Mouse (Mus musculus): ENCODE data around the gene Hspa4l. TPM values are rescaled to one million over a fixed set of nuclear protein-coding genes. Genes with fewer than 3 reads are reported as not detected.
"Not testable (repeated sequence)": the region's sequence is repeated elsewhere in the genome, so short reads cannot be mapped to it uniquely, and the experiment has no call there.

Hspa4l gene
- polyA plus RNA-seq, 1 experiment from 2014 or later: 55.7 TPM

DNA sequence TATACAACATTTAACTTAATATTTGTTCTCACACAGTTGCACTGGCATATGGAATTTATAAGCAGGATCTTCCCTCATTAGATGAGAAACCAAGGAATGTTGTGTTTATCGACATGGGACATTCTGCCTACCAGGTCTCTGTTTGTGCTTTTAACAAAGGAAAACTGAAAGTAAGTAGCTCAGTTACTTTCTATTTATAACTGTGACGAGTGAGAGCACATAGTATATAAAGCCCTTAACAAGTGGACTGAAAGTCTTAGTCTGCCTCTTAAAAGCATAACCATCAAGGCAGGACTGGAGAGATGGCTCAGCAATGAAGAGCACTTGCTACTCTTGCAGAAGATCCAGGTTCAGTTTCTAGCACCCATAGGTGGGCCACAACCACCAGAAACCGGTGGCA is 16.5 kb downstream of the Hspa4l start:
- no peak overlapping the region for H3K4me3 ChIP-seq (replicated peaks)
- no peaks in the 10 kb centered on the region for H3K9me3 ChIP-seq (replicated peaks)
- H3K27ac ChIP-seq (replicated peaks): no peak overlapping the region
- no peaks in the 10 kb centered on the region for H3K4me1 ChIP-seq
- H3K9ac ChIP-seq (replicated peaks): no peak overlapping the region
- no peak overlapping the region for H3K4me2 ChIP-seq
- peaks cover 53% of the 10 kb centered on the region for H3K36me3 ChIP-seq
- ATAC-seq (ENCODE audit: low FRiP score): no peak
- WGBS: 94% methylated on average over 3 of the region's 3 CpGs
- H3K27me3 ChIP-seq (replicated peaks): no peaks in the 10 kb centered on the region

DNA sequence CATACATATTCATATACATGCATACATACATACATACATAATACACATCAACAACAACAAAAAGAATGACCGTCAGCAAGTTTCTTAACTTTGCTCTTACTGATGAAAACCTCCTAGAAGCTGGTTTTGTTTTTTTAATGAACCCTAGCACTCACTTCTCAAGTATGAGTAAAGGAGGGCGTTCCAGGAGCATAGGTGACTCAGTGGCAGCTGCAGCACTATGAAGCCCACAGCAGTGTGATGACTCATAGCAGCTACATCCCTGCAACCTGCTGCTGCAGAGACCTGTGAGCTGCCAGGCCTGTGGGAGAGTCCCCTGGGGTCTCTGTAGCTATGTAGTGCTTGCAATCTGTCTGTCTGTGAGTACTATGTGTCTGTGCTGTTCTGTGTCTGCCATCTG is 17.0 kb downstream of the Hspa4l start:
- Histone ChIP-seq H3K27me3 (replicated peaks) (no peaks in the 10 kb centered on the region), H3K4me3 (replicated peaks) (no peak overlapping the region), H3K4me1 (no peaks in the 10 kb centered on the region), H3K36me3 (peaks cover 50% of the 10 kb centered on the region), H3K9me3 (replicated peaks) (no peaks in the 10 kb centered on the region), H3K27ac (replicated peaks) (no peak overlapping the region), H3K9ac (replicated peaks) (no peak overlapping the region), H3K4me2 (no peak overlapping the region)
- no peak for ATAC-seq (ENCODE audit: low FRiP score)
- 94% methylated on average over 2 of the region's 2 CpGs for WGBS

- Histone ChIP-seq H3K4me1 (no peaks in the 10 kb centered on the region), H3K4me2 (no peak overlapping the region), H3K27ac (replicated peaks) (no peak overlapping the region), H3K36me3 (peaks cover 13% of the 10 kb centered on the region), H3K27me3 (replicated peaks) (no peaks in the 10 kb centered on the region), H3K9me3 (replicated peaks) (no peaks in the 10 kb centered on the region), H3K9ac (replicated peaks) (no peak overlapping the region), H3K4me3 (replicated peaks) (no peak overlapping the region)
- ATAC-seq (ENCODE audit: low FRiP score): no peak
- 93% methylated on average over 2 of the region's 2 CpGs for WGBS
Measured at GRCm38 (mm10) chr3:40793783-40794182, 49.5 kb downstream of the Hspa4l start.

- H3K9ac ChIP-seq (replicated peaks): no peak overlapping the region
- no peaks in the 10 kb centered on the region for H3K27me3 ChIP-seq (replicated peaks)
- peaks cover 11% of the 10 kb centered on the region for H3K4me1 ChIP-seq
- 0 out of 2 replicates have a peak, but pooled peaks cover 2% of the 10 kb centered on the region for H3K36me3 ChIP-seq
- no peak overlapping the region for H3K27ac ChIP-seq (replicated peaks)
- no peak for ATAC-seq (ENCODE audit: low FRiP score)
- H3K4me3 ChIP-seq (replicated peaks): no peak overlapping the region
- no peak overlapping the region for H3K4me2 ChIP-seq
- WGBS: 86% methylated on average over 1 of the region's 1 CpGs
- H3K9me3 ChIP-seq (replicated peaks): no peaks in the 10 kb centered on the region
Measured at GRCm38 (mm10) chr3:40798054-40798453, 53.8 kb downstream of the Hspa4l start.

- 38% methylated on average over 7 of the region's 7 CpGs for WGBS
- Histone ChIP-seq H3K27me3 (replicated peaks) (no peaks in the 10 kb centered on the region), H3K36me3 (no peaks in the 10 kb centered on the region), H3K9me3 (replicated peaks) (no peaks in the 10 kb centered on the region), H3K4me2 (no peak overlapping the region), H3K9ac (replicated peaks) (no peak overlapping the region), H3K4me1 (peaks cover 11% of the 10 kb centered on the region), H3K4me3 (replicated peaks) (no peak overlapping the region), H3K27ac (replicated peaks) (no peak overlapping the region)
- ATAC-seq (ENCODE audit: low FRiP score): no peak
Measured at GRCm38 (mm10) chr3:40798500-40798899, 54.2 kb downstream of the Hspa4l start.

DNA sequence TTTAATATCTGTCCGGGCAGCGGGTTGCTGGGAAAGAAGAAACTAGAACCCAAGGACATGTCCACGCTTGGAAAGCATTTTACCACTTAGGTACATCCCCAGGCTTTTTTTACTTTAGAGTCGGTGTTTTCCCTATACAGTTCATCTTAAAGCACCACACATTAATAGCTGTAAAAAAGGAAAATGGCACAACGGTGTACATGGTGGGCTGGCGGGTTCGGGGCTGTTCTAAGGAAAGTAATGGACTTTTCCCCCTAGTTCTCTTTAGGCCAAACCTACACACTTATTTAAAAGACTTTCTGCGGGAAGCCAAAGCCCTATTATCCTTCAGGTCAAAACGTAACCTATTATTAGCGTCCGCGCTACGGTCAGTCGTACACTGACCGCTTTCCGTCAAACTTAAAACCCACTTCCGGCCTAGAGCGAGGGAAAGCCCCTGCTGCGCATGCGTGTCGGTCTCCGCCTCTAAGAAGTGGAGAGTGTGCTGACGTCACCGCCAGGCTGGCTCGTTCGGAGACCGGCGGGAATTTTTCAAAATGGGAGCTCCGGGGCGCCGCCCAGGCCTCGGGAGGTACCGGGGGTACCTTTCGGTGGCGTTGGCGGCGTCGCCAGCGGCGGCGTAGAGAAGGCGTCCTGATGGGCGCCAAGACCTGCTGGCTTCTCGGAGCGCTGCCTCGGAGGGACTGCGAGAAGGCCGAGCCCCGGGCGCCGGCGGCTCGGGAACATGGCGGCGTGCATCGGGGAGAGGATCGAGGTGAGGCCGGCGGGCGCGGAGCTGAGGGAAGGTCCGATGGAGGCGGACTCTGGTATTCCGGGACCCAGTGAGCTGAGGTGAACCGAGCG is 55.5 kb downstream of the Hspa4l start, which contains the start of gene Plk4:
TSS of gene Plk4 (plus strand) at position 490 of the 843 bp plus-strand sequence.
- Histone ChIP-seq H3K9ac (replicated peaks) (peak within 1 kb of the TSS; percentile 70), H3K36me3 (no peaks in the 10 kb centered on the region), H3K9me3 (replicated peaks) (no peaks in the 10 kb centered on the region), H3K4me2 (peak within 1 kb of the TSS; percentile 99), H3K4me1 (peaks cover 11% of the 10 kb centered on the region), H3K27me3 (replicated peaks) (no peaks in the 10 kb centered on the region), H3K4me3 (replicated peaks) (peak within 1 kb of the TSS; percentile 90), H3K27ac (replicated peaks) (peak within 1 kb of the TSS; percentile 60)
- ATAC-seq (ENCODE audit: low FRiP score): peak; percentile 97
- WGBS: 2% methylated on average over 66 of the region's 66 CpGs

DNA sequence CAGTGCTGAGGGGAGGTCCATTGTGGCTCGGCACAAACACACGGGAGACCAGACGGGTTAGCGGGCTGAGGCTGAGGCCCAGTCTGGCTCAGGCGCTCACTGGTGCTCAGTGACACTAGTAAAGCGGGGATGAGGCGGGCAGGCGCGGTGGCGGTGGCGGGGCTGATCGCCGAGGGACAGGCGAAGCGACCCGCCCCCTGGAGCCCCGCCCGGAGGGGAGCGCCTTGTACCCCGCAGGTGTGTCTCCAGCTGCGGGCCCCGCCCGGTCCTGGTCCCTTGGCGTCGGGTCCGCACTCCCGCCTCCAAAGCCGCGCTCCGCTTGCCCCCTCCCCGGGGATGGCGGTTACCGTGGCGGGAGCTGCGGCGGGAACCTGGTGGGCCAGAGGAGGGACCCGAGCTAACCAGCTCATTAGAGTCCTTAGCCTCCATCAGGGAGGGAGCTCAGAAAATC is 56.1 kb downstream of the Hspa4l start:
- H3K36me3 ChIP-seq: peaks cover 6% of the 10 kb centered on the region; the same call in 1 of the 2 replicates
- H3K4me3 ChIP-seq (replicated peaks): peak overlapping the region; percentile 90
- peak overlapping the region; percentile 99 for H3K4me2 ChIP-seq
- WGBS: 0% methylated on average over 28 of the region's 37 CpGs
- peak overlapping the region; percentile 70 for H3K9ac ChIP-seq (replicated peaks)
- H3K4me1 ChIP-seq: peaks cover 11% of the 10 kb centered on the region
- peak overlapping the region; percentile 60 for H3K27ac ChIP-seq (replicated peaks)
- peak; percentile 83 for ATAC-seq (ENCODE audit: low FRiP score)
- no peaks in the 10 kb centered on the region for H3K27me3 ChIP-seq (replicated peaks)
- H3K9me3 ChIP-seq (replicated peaks): no peaks in the 10 kb centered on the region

- H3K4me3 ChIP-seq (replicated peaks): no peak overlapping the region
- H3K9ac ChIP-seq (replicated peaks): no peak overlapping the region
- H3K4me1 ChIP-seq: no peaks in the 10 kb centered on the region
- no peaks in the 10 kb centered on the region for H3K9me3 ChIP-seq (replicated peaks)
- ATAC-seq (ENCODE audit: low FRiP score): no peak
- no peaks in the 10 kb centered on the region for H3K27me3 ChIP-seq (replicated peaks)
- no peak overlapping the region for H3K27ac ChIP-seq (replicated peaks)
- 72% methylated on average over 2 of the region's 2 CpGs for WGBS
- no peak overlapping the region for H3K4me2 ChIP-seq
- H3K36me3 ChIP-seq: peaks cover 27% of the 10 kb centered on the region
Measured at GRCm38 (mm10) chr3:40806871-40807270, 62.6 kb downstream of the Hspa4l start.

DNA sequence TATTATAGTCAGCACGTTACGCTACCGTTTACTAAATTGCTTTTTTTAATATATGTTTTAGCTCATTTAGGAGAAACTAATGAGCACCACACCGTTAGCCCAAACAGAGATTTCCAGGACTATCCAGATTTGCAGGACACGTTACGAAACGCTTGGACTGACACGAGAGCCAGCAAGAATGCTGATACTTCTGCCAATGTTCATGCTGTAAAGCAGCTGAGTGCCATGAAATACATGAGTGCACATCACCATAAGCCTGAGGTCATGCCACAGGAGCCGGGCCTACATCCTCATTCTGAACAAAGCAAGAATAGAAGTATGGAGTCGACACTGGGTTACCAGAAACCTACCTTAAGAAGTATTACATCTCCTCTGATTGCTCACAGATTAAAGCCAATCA is 64.4 kb downstream of the Hspa4l start:
- Histone ChIP-seq H3K27ac (replicated peaks) (no peak overlapping the region), H3K9me3 (replicated peaks) (no peaks in the 10 kb centered on the region), H3K4me3 (replicated peaks) (no peak overlapping the region), H3K4me2 (no peak overlapping the region), H3K27me3 (replicated peaks) (no peaks in the 10 kb centered on the region), H3K9ac (replicated peaks) (no peak overlapping the region), H3K4me1 (no peaks in the 10 kb centered on the region), H3K36me3 (peaks cover 38% of the 10 kb centered on the region)
- ATAC-seq (ENCODE audit: low FRiP score): no peak
- 90% methylated on average over 10 of the region's 10 CpGs for WGBS

GRCm38 (mm10) chr3:40809894-40810293 is 65.6 kb downstream of the Hspa4l start:
- Histone ChIP-seq H3K27me3 (replicated peaks) (no peaks in the 10 kb centered on the region), H3K36me3 (peaks cover 40% of the 10 kb centered on the region), H3K4me3 (replicated peaks) (no peak overlapping the region), H3K9ac (replicated peaks) (no peak overlapping the region), H3K4me1 (no peaks in the 10 kb centered on the region), H3K9me3 (replicated peaks) (no peaks in the 10 kb centered on the region), H3K4me2 (no peak overlapping the region), H3K27ac (replicated peaks) (no peak overlapping the region)
- no peak for ATAC-seq (ENCODE audit: low FRiP score)
- 54% methylated on average over 2 of the region's 2 CpGs for whole genome bisulfite sequencing

DNA sequence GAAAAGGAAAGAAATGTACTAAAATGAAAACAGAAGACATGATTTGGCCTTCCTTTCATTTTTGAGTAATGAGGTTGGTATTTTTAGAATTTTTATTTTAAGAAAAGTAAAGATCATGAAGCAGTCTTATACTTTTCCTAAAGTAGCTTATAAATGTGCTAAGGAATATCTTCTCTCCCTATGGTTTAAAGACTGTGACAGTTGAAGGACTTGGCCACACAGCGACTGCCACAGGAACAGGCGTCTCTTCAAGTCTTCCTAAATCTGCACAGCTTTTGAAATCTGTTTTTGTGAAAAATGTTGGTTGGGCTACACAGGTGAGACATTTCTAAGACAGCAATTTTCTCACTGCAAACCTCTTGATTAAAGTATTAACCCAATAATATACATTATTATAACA is 69.0 kb downstream of the Hspa4l start:
- no peaks in the 10 kb centered on the region for H3K4me1 ChIP-seq
- H3K9ac ChIP-seq (replicated peaks): no peak overlapping the region
- H3K9me3 ChIP-seq (replicated peaks): no peaks in the 10 kb centered on the region
- ATAC-seq (ENCODE audit: low FRiP score): no peak
- 95% methylated on average over 2 of the region's 2 CpGs for WGBS
- no peaks in the 10 kb centered on the region for H3K27me3 ChIP-seq (replicated peaks)
- H3K36me3 ChIP-seq: peaks cover 40% of the 10 kb centered on the region
- no peak overlapping the region for H3K27ac ChIP-seq (replicated peaks)
- no peak overlapping the region for H3K4me3 ChIP-seq (replicated peaks)
- H3K4me2 ChIP-seq: no peak overlapping the region

DNA sequence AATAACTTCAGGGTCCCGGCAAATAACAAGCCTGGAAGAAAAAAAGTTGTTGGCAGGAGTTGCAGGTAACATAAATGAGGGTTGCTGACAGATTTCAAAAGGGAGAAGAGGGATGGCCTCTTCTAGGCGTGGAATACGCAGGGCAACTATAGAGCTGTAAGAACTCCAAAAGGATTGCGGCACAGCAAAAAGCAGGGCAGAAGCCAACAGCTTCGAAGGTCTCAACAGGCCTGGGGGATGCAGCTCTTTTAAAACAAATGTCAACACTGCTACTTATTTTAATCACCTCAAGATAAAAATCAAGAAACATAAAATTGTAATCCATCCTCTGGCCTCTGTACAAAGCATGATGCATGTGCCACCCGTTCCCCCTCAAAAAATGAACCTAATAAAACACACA is 101.2 kb downstream of the Hspa4l start:
- ATAC-seq (ENCODE audit: low FRiP score); H3K36me3 ChIP-seq; H3K27ac ChIP-seq (replicated peaks); H3K4me1 ChIP-seq; H3K27me3 ChIP-seq (replicated peaks); H3K9ac ChIP-seq (replicated peaks); H3K9me3 ChIP-seq (replicated peaks): not testable (repeated sequence)
- Histone ChIP-seq H3K4me2 (peak overlapping the region; percentile 58), H3K4me3 (replicated peaks) (peak overlapping the region; percentile 52)
- WGBS: 80% methylated on average over 5 of the region's 6 CpGs
